Mouse (Mus musculus) layer of hippocampus, adult 8-10 months (tissue): Measurements from ENCODE around the gene Ubox5. TPM values are rescaled to one million over a fixed set of nuclear protein-coding genes. Genes with fewer than 3 reads are reported as not detected.
A peak's percentile ranks its signal among the peaks of the same experiment; 100 is the strongest.
"Not testable (repeated sequence)": the region's sequence is repeated elsewhere in the genome, so short reads cannot be mapped to it uniquely, and the experiment has no call there.

Experiments
- DNase-seq, 2 experiments: peaks; one replicate each; pipeline ENCODE4 v3.0.0; 2022; ENCODE audit warnings: low spot score in 2 of 2
- total RNA-seq, 4 experiments: library from RNA; stranded (reverse); gene quantifications; 2 replicates each; pipeline ENCODE4 v1.2.4; 2022

The Ubox5 gene
- total RNA-seq, 4 experiments from 2014 or later, result 10.3 to 12.1 (median 10.8) TPM

DNA sequence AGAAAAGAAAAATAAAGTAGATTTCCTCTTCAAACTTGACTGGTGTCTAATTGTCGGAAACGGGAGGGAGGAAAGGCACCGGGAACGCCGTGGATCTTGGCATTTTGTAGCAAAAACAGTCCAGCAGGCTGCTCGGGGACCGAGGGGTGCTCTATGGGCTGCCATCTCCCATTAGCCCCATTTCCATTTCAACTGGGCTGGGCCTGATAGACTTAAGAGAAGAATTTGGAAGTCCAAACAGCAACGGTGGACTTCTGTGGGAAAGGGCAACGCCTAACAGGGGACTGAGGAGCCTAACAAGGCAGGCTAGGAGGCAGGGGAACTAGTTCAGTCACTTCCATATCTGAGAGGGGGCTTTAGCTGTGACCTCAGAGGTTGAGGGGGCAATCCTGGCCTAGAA is 52.8 kb downstream of the Ubox5 start:
- DNase-seq, result no peak

DNA sequence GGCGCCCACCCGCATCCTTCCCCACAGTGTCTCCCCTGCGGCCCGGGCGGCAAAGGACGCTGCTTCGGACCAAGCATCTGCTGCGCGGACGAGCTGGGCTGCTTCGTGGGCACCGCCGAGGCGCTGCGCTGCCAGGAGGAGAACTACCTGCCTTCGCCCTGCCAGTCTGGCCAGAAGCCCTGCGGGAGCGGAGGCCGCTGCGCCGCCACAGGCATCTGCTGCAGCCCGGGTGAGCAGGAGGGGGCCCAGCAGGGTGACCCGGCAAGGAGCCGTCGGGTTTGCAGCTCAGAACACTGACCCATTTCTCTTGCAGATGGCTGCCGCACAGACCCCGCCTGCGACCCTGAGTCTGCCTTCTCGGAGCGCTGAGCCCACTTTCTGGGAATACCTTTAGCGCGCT is 53.3 kb downstream of the Ubox5 start:
- not testable (repeated sequence) for DNase-seq

DNA sequence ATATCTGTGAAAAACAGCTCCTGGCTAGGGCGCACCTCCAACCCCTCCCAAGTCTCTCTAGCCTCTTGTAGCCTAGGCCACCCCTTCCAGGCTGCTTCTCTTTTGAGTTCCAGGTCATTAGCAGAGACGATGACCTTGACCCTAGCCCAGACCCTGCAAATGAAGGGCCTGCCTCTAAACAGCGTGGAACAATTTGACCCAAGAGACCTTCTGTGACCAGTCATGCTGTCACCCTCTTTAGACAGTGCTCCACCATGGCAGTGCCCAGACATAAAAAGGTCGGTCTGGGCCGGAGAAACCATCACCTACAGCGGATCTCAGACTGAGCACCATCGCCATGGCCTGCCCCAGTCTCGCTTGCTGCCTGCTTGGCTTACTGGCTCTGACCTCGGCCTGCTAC is 54.0 kb downstream of the Ubox5 start, which contains the start of gene Oxt:
Oxt (plus strand) TSS at position 301 of the 400 bp plus-strand sequence.
- DNase-seq, result no peak

DNA sequence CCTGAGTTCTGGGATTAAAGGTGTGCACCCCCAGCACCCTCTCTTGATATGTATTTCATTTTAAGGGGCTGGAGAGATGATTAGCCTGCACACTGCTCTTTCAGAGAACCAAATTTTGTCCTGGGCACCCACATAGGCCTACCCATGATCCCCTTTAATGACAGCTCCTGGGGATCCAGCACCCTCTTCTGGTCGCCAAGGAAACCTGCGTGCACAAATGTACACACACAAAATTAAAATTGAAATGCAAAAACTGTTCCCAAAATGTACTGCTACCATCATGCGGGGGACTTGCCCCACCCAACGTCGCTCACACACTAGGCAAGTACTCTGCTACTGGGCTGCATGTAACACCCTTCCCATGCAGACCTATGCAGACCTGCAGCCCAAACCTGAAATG is 54.9 kb downstream of the Ubox5 start:
- no peak for DNase-seq

DNA sequence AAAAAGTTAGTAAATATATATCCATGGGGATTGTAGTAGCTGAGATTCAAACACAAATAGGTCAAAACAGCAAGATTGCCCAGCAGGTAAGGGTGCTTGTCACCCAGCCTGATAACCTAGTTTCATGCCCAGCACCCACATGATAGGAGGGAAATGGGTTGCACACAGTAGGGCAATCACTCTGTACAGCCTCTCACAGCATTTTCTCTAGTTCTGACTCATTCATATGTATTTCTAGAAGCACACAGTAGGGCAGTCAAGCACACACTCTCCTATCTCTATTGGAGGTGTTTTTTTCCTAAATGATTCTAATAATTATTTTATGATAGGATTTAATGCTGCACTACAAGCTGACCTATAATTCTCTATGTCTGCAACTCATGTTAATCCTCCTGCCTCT is 59.9 kb downstream of the Ubox5 start:
- no peak for DNase-seq

DNA sequence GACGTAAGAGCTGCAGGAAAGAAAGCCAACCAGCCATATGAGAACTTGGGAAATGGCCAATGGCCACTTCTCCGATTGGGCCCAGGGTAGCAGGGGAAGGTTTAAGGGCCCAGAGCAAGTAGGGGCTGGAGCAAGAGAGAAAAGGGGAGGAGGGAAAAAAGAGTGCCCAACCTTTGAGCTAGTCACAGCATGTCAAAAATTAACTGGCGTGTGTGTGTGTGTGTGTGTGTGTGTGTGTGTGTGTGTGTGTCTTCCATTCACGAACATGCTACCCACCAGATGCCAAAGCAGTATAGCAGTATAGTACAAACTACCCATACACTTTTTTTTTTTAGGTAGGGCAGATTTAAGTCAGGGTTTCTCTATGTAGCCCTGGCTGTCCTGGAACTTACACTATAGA is 60.9 kb downstream of the Ubox5 start:
- DNase-seq, result no peak

DNA sequence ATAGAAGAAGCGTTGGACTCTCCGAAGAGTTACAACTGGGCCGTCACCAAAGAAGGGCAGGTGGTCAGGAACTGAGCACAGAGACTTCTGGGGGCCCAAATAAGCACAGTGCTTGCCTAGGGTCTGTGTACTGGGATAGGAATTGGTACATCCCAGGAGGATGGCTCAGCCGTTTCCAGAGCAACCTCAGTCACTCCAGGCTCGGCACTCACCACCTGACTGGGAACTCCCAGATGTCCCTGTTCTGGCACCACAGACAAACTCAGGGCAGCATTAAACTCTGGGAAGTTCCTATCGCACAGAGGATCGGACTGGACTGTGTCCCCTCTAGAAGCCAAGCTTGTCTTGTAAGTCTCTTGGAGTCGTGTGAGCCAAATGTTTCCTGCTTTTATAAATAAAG is 64.9 kb downstream of the Ubox5 start:
- peak; percentile 37 to 40 for DNase-seq

DNA sequence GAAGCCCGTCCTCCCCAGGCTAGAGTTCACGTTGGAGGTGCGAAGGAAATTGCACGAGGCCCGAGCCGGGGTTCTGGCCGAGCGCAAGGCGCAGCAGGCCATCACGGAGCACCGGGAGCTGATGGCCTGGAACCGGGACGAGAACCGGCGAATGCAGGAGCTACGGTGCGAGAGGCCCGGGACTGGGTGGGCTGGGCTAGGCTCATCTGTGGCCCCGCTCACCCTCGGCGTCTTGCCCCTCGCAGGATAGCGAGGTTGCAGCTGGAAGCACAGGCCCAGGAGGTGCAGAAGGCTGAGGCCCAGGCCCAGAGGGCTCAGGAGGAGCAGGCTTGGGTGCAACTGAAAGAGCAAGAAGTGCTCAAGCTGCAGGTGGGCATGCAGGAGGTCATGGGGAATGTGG is 65.8 kb downstream of the Ubox5 start:
- DNase-seq, result peak; percentile 29 to 32

DNA sequence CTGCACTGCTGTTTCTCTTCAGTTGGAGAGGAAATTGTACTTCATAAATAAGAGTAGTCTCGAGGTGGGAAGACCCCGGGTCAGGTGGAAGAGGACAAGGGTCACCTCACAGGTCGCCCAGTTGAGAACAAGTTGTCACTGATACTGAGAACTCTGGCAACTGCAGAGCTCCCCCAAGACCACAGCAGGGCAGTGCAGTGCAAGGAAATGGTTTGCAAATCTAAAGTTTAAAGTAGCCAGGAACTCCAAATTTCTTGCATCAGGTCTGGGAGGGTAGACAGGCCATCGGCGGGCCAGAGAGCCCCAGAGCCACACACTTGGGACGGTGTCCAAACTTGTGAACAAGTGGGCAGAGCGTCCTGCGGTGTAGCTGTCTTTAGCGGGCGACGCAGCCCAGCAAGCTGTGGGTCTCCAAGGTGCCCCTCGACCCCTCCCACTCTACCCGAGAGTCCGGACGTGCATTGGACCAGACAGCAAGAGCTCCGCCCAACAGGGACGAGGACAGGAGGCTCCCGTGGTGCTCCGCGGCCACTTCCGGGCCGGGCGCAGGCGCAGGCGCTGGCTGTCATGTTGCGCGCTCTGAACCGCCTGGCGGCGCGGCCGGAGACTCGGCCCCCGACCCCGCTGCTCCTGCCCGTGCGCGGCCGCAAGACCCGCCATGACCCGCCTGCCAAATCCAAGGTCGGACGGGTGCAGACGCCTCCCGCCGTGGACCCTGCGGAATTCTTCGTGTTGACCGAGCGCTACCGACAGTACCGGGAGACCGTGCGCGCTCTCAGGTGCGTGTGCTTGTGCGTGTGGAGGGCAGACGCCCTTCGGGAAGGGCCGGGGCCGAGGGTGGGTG is 66.4 kb downstream of the Ubox5 start, which contains the start of gene Mrps26:
Mrps26 (plus strand) TSS at position 531 of the 844 bp plus-strand sequence.
- DNase-seq, result peak; percentile 90

DNA sequence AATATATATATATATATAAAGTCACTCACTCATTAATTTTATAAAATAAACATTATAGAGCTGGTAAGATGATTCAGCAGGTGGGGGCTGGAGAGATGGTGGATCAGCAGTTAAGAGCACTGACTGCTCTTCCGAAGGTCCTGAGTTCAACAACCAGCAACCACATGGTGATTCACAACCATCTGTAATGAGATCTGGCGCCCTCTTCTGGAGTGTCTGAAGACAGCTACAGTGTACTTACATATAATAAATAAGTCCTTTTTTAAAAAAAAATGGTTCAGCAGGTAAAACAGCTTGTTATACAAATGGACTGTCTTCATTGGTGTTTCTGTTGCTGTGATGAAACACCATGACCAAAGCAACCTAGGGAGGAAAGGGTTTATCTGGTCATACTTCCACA is 71.8 kb downstream of the Ubox5 start:
- no peak for DNase-seq

DNA sequence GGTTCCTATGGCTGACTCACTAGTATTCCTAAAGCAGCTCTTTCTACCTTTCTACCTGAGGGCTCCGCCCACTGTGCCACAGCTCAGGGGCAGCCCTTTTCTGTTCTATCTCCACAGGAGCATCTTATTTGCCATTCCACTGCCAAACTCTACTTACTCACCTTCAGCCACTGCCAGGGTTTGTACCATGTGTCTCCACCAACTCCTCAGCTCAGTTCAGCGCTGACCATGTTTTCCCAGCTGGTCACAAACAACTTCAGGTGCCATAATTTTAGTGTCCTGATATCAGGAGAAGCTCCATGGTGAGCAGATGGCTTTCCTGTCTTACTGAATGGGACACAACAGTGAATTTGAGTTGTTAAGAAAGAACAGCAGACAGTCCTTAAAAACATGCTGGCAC is 72.4 kb downstream of the Ubox5 start:
- no peak for DNase-seq

DNA sequence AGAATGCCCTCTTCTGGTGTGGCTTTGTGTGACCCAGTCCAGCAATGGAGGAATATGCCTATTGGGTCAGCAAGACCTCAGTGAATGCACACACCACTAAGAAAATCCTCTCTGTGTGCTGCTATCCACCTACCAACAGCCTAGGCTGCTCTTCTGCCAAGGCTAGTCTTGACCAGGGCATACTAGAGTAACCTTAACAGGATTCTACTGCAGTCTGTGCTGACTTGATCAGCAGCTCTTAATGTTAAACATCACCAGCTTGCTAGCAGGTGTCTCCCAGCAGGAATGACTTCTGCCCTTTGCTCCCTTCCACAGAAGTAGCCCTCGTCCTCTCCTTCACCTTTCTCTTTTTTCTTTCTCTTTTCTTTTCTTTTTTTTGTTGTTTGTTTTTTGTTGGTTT is 73.5 kb downstream of the Ubox5 start:
- no peak for DNase-seq

DNA sequence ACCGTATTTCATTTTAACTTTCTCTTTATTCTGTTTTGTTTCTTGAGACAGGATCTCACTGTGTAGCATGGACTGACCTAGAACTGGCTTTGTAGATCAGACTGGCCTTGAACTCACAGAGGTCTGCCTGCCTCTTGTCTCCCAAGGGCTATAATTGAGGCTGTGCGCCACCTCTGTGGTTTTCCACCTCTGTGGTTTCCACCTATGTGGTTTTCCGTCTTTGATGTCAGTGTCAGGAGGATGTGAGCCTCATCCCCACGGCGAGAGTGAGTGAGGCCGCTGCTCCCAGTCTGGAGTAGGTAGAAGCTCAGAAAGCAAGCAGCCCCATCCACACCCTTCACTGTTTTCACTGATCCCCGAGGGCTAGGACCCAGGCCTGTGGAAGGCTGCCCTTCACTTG is 75.0 kb downstream of the Ubox5 start:
- DNase-seq, result no peak

DNA sequence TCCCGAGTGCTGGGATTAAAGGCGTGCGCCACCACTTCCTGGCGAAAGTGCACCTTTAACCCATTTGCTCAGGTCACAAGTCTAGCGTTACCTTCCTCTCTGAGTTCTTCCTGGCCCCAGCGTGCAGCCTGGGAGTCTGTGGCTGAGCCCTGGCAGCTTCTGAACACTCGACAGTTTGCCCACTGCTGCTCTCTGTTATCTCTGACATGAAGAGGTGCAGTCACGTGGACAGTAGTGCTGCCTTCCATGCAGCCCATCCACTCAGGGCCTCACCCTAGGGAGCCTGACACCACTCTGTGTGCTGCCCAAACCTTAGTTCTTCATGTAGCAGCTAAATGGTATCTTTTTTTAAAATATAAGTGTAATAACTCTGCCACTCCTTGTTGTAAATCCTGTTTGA is 82.9 kb downstream of the Ubox5 start:
- DNase-seq, result no peak

DNA sequence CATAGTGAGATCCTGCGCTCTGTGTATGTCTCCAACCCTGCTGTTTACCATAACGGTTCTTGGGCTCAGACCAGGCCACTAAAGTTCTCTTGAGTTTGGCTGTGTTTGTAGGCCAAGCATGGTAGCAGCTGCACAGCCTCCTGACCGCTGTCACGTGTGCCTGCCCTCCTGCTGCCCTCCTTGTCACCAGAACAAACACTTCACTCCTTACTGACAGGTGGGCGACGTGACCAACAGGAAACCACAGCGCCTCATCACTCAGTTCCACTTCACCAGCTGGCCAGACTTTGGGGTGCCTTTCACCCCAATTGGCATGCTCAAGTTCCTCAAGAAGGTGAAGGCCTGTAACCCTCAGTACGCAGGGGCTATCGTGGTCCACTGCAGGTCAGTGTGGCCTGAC is 89.6 kb downstream of the Ubox5 start:
- no peak for DNase-seq

Other genes with a start within 250 kb of the Ubox5 start
- gene Cpxm1, start 232.5 kb downstream of the Ubox5 start, total RNA-seq, result 1 to 10 TPM; 6.8 to 10.0 (median 7.5) TPM
- gene Gm28372, start 224.8 kb downstream of the Ubox5 start, total RNA-seq, result not detected
- gene 1700020A23Rik, start 224.8 kb downstream of the Ubox5 start, total RNA-seq, result not detected
- not detected for gene Tmem239, start 223.6 kb downstream of the Ubox5 start, total RNA-seq
- gene Vps16, start 205.7 kb downstream of the Ubox5 start, total RNA-seq, result 100 to 1,000 TPM in 1 of 4 experiments, 10 to 100 TPM in 3; 82.1 to 115 (median 87.7) TPM
- 10 to 100 TPM; 25.2 to 29.4 (median 27.8) TPM for gene Pced1a, start 205.3 kb downstream of the Ubox5 start, total RNA-seq
- gene Ptpra, start 179.8 kb downstream of the Ubox5 start, total RNA-seq, result 100 to 1,000 TPM; 306 to 318 (median 311) TPM
- 10 to 100 TPM; 74.6 to 86.5 (median 79.1) TPM for gene Mrps26, start 66.3 kb downstream of the Ubox5 start, total RNA-seq
- gene Oxt, start 53.9 kb downstream of the Ubox5 start, total RNA-seq, result under 1 TPM in 1 of 4 experiments, not detected in 3; 0.97 TPM
- gene Avp, start 47.5 kb downstream of the Ubox5 start, total RNA-seq, result 1 to 10 TPM in 3 of 4 experiments, not detected in 1; 1.2 to 3.0 (median 2.0) TPM
- 1 to 10 TPM; 7.3 to 9.6 (median 9.4) TPM for gene Fastkd5, start within 50 bp of the Ubox5 start, total RNA-seq
- gene Lzts3, start 12.8 kb upstream of the Ubox5 start, total RNA-seq, result 100 to 1,000 TPM; 142 to 190 (median 164) TPM
- 100 to 1,000 TPM in 3 of 4 experiments, 10 to 100 TPM in 1; 95.9 to 122 (median 110) TPM for gene Ddrgk1, start 34.6 kb upstream of the Ubox5 start, total RNA-seq
- 10 to 100 TPM; 32.1 to 36.0 (median 34.7) TPM for gene Itpa, start 37.6 kb upstream of the Ubox5 start, total RNA-seq
- gene Slc4a11, start 67.5 kb upstream of the Ubox5 start, total RNA-seq, result 1 to 10 TPM; 1.2 to 2.0 (median 1.6) TPM